ENCODE assay signal across 8 mouse cellular contexts in genomic region chr1:171470371-171470871, GRCm38 (mm10). TPM values are rescaled to one million over a fixed set of nuclear protein-coding genes. Genes with fewer than 3 reads are reported as not detected.
A peak's percentile ranks its signal among the peaks of the same experiment; 100 is the strongest.
DNase-seq lines count a peak whose midpoint lies in the region; ATAC-seq and TF ChIP-seq lines count a peak whose summit lies in the region.

No protein-coding gene starts in this region.

- in situ Hi-C loops in ES-E14 (cut with MboI; ENCODE audit: low sequenced_read_pairs in 2 of 2, unreplicated experiment in 2 of 2) = no loop called here

- 33% methylated on average over 7 of the region's 7 CpGs for WGBS in forebrain, embryonic 10.5 days
- WGBS in forebrain, embryonic 13.5 days = 36% methylated on average over 7 of the region's 7 CpGs
- WGBS in cerebellum, adult 2 months = 25% methylated on average over 7 of the region's 7 CpGs
- 20% methylated on average over 7 of the region's 7 CpGs for WGBS in liver, postnatal 0 days (ENCODE audit: insufficient replicate concordance)

- no peak for ATAC-seq in forebrain, embryonic 13.5 days
- no peak for ATAC-seq in liver, postnatal 0 days

- H3K9ac ChIP-seq in forebrain, embryonic 13.5 days = no peak overlapping the region
- peak overlapping the region; percentile 67; the same call in 1 of the 2 replicates for H3K9ac ChIP-seq in ES-E14 (ENCODE audit: insufficient read depth, low read depth, low read length, poor library complexity, severe bottlenecking)
- H3K9ac ChIP-seq in liver, postnatal 0 days (replicated peaks) = no peak overlapping the region

- H3K36me3 ChIP-seq in forebrain, embryonic 10.5 days (replicated peaks) = no peaks in the 10 kb centered on the region
- no peaks in the 10 kb centered on the region for H3K36me3 ChIP-seq in forebrain, embryonic 13.5 days (ENCODE audit: poor library complexity, severe bottlenecking)
- H3K36me3 ChIP-seq in ES-E14 (ENCODE audit: control insufficient read depth, insufficient read depth, low read length, poor library complexity, severe bottlenecking) = no peaks in the 10 kb centered on the region
- no peaks in the 10 kb centered on the region for H3K36me3 ChIP-seq in liver, postnatal 0 days (replicated peaks; ENCODE audit: insufficient read depth, low read length)

- DNase-seq in forebrain, embryonic 10.5 days (ENCODE audit: extremely low spot score, low spot score) = peak; percentile 55
- DNase-seq in ES-E14 (ENCODE audit: low read depth, low spot score) = no peak
- DNase-seq in cerebellum, adult 2 months = peak; percentile 27 to 51
- DNase-seq in gonadal fat pad, adult 2 months (ENCODE audit: low read depth) = peak; percentile 92
- peak; percentile 69 for DNase-seq in kidney, adult 9 months
- peak; percentile 71 for DNase-seq in liver, postnatal 0 days
- DNase-seq in right cerebral cortex, postnatal 14 days = peak; percentile 64

- no peaks in the 10 kb centered on the region for H3K4me1 ChIP-seq in forebrain, embryonic 10.5 days
- no peaks in the 10 kb centered on the region for H3K4me1 ChIP-seq in forebrain, embryonic 13.5 days
- peaks cover 3 to 9% of the 10 kb centered on the region in 2 experiments; a peak in 3 of 4 replicates for H3K4me1 ChIP-seq in ES-E14 (ENCODE audit: control insufficient read depth in 2 of 2, insufficient read depth in 2 of 2, low read length in 2 of 2, poor library complexity in 1 of 2)
- no peaks in the 10 kb centered on the region for H3K4me1 ChIP-seq in cerebellum, adult 2 months (ENCODE audit: control insufficient read depth, insufficient read depth, low read length)
- H3K4me1 ChIP-seq in liver, postnatal 0 days (ENCODE audit: insufficient read depth) = peaks cover 2% of the 10 kb centered on the region; the same call in 1 of the 2 replicates

- no peak for TF ChIP-seq EP300 in liver, postnatal 0 days (IDR thresholded peaks at IDR 0.05; ENCODE audit: low read depth)

- no peak overlapping the region for H3K4me3 ChIP-seq in forebrain, embryonic 10.5 days
- no peak overlapping the region for H3K4me3 ChIP-seq in forebrain, embryonic 13.5 days
- H3K4me3 ChIP-seq in ES-E14 (ENCODE audit: insufficient read depth in 1 of 2, low read depth in 1 of 2, low read length in 2 of 2, poor library complexity in 1 of 2, severe bottlenecking in 1 of 2) = no peak overlapping the region
- H3K4me3 ChIP-seq in cerebellum, adult 2 months (replicated peaks; ENCODE audit: insufficient read depth, low read depth, low read length) = no peak overlapping the region
- H3K4me3 ChIP-seq in liver, postnatal 0 days (ENCODE audit: low read depth, low read length) = no peak overlapping the region

- H3K9me3 ChIP-seq in forebrain, embryonic 10.5 days = no peaks in the 10 kb centered on the region
- H3K9me3 ChIP-seq in forebrain, embryonic 13.5 days (replicated peaks) = no peaks in the 10 kb centered on the region
- no peaks in the 10 kb centered on the region for H3K9me3 ChIP-seq in ES-E14 (ENCODE audit: control insufficient read depth, insufficient read depth, low read depth, low read length)
- H3K9me3 ChIP-seq in liver, postnatal 0 days (ENCODE audit: low read length) = no peaks in the 10 kb centered on the region

- H3K27ac ChIP-seq in forebrain, embryonic 10.5 days = no peak overlapping the region
- H3K27ac ChIP-seq in forebrain, embryonic 13.5 days = no peak overlapping the region
- no peak overlapping the region for H3K27ac ChIP-seq in ES-E14 (ENCODE audit: insufficient read depth, low read depth, low read length, poor library complexity, severe bottlenecking)
- no peak overlapping the region for H3K27ac ChIP-seq in cerebellum, adult 2 months (ENCODE audit: insufficient read depth, low read length)
- no peak overlapping the region for H3K27ac ChIP-seq in liver, postnatal 0 days (ENCODE audit: low read depth)

- peak; percentile 78 for TF ChIP-seq CTCF in cerebellum, adult 2 months (IDR thresholded peaks at IDR 0.05; ENCODE audit: borderline replicate concordance, insufficient read depth, low read depth, low read length)
- peak; percentile 92 for TF ChIP-seq CTCF in liver, postnatal 0 days (IDR thresholded peaks at IDR 0.05; ENCODE audit: low read depth)

- no peaks in the 10 kb centered on the region for H3K27me3 ChIP-seq in forebrain, embryonic 10.5 days (ENCODE audit: poor library complexity, severe bottlenecking)
- H3K27me3 ChIP-seq in forebrain, embryonic 13.5 days = no peaks in the 10 kb centered on the region
- no peaks in the 10 kb centered on the region for H3K27me3 ChIP-seq in cerebellum, adult 2 months (ENCODE audit: control insufficient read depth, insufficient read depth, low read length)
- H3K27me3 ChIP-seq in liver, postnatal 0 days (ENCODE audit: insufficient read depth, low read length) = no peaks in the 10 kb centered on the region

- no peak overlapping the region for H3K4me2 ChIP-seq in forebrain, embryonic 13.5 days
- 0 out of 2 replicates have a peak overlapping the region, but pooled peaks have one; percentile 8 for H3K4me2 ChIP-seq in liver, postnatal 0 days (ENCODE audit: low read depth, low read length)

- no peak for TF ChIP-seq POLR2A in cerebellum, adult 2 months (IDR thresholded peaks at IDR 0.05; ENCODE audit: borderline replicate concordance, insufficient read depth, low read length)

TF ChIP-seq in ES-E14, 5 proteins besides CTCF, POLR2A, EP300 and RAD21:
- TF ChIP-seq MAFK (IDR thresholded peaks at IDR 0.05; ENCODE audit: insufficient read depth, low read depth, low read length) (peak; percentile 71), HCFC1 (IDR thresholded peaks at IDR 0.05; ENCODE audit: borderline replicate concordance, insufficient read depth, low read length) (no peak)

RNA-seq across cellular contexts. Expression of gene Alyref2, which starts 32.9 kb away (rescaled TPM):
- polyA plus RNA-seq in forebrain, embryonic 10.5 days (2016; fragmentation: Nextera tagmentation; extraction: Ambion mirVana) = 8.0 and 8.5 TPM in 2 replicates
- 23.0 and 24.5 TPM in 2 replicates for polyA plus RNA-seq in forebrain, embryonic 13.5 days (2015; fragmentation: Nextera tagmentation; extraction: Ambion mirVana)
- 3.2 and 4.0 TPM in 2 replicates for total RNA-seq in ES-E14 (2012; rRNA removed)
- polyA plus RNA-seq in cerebellum, adult 2 months (2012; rRNA removed) = 7.5 and 7.6 TPM in 2 replicates
- polyA plus RNA-seq in gonadal fat pad, adult 2 months (2012; rRNA removed) = 4.2 and 5.7 TPM in 2 replicates
- polyA plus RNA-seq in liver, postnatal 0 days (2015; fragmentation: Nextera tagmentation; extraction: Ambion mirVana) = 8.4 and 8.9 TPM in 2 replicates

RNA-seq across cellular contexts. Expression of gene F11r, which starts 33.1 kb away (rescaled TPM):
- 16.2 and 16.5 TPM in 2 replicates for polyA plus RNA-seq in forebrain, embryonic 10.5 days (2016; fragmentation: Nextera tagmentation; extraction: Ambion mirVana)
- polyA plus RNA-seq in forebrain, embryonic 13.5 days (2015; fragmentation: Nextera tagmentation; extraction: Ambion mirVana) = 8.4 and 9.7 TPM in 2 replicates
- total RNA-seq in ES-E14 (2012; rRNA removed) = 74.9 and 132 TPM in 2 replicates
- 8.7 and 10.1 TPM in 2 replicates for polyA plus RNA-seq in cerebellum, adult 2 months (2012; rRNA removed)
- polyA plus RNA-seq in gonadal fat pad, adult 2 months (2012; rRNA removed) = 78.9 and 98.4 TPM in 2 replicates
- polyA plus RNA-seq in liver, postnatal 0 days (2015; fragmentation: Nextera tagmentation; extraction: Ambion mirVana) = 57.9 and 61.7 TPM in 2 replicates

RNA-seq across cellular contexts. Expression of gene Tstd1, which starts 51.7 kb away (rescaled TPM):
- polyA plus RNA-seq in forebrain, embryonic 10.5 days (2016; fragmentation: Nextera tagmentation; extraction: Ambion mirVana) = 6.1 and 6.5 TPM in 2 replicates
- 12.2 and 12.3 TPM in 2 replicates for polyA plus RNA-seq in forebrain, embryonic 13.5 days (2015; fragmentation: Nextera tagmentation; extraction: Ambion mirVana)
- 6.2 and 11.2 TPM in 2 replicates for total RNA-seq in ES-E14 (2012; rRNA removed)
- polyA plus RNA-seq in cerebellum, adult 2 months (2012; rRNA removed) = 2.2 and 3.2 TPM in 2 replicates
- polyA plus RNA-seq in gonadal fat pad, adult 2 months (2012; rRNA removed) = 8.5 and 10.3 TPM in 2 replicates
- 36.5 and 37.8 TPM in 2 replicates for polyA plus RNA-seq in liver, postnatal 0 days (2015; fragmentation: Nextera tagmentation; extraction: Ambion mirVana)

RNA-seq across cellular contexts. Expression of gene Usf1, which starts 59.3 kb away (rescaled TPM):
- polyA plus RNA-seq in forebrain, embryonic 10.5 days (2016; fragmentation: Nextera tagmentation; extraction: Ambion mirVana) = 128 and 132 TPM in 2 replicates
- 205 and 211 TPM in 2 replicates for polyA plus RNA-seq in forebrain, embryonic 13.5 days (2015; fragmentation: Nextera tagmentation; extraction: Ambion mirVana)
- total RNA-seq in ES-E14 (2012; rRNA removed) = 151 and 164 TPM in 2 replicates
- 98.7 and 107 TPM in 2 replicates for polyA plus RNA-seq in cerebellum, adult 2 months (2012; rRNA removed)
- 67.5 and 76.3 TPM in 2 replicates for polyA plus RNA-seq in gonadal fat pad, adult 2 months (2012; rRNA removed)
- 22.6 and 25.4 TPM in 2 replicates for polyA plus RNA-seq in liver, postnatal 0 days (2015; fragmentation: Nextera tagmentation; extraction: Ambion mirVana)
